Mouse (Mus musculus) embryonic facial prominence, embryonic 11.5 days (tissue): ENCODE results near the gene Gpr160. TPM values are rescaled to one million over a fixed set of nuclear protein-coding genes. Genes with fewer than 3 reads are reported as not detected.
"Not testable (repeated sequence)": the region's sequence is repeated elsewhere in the genome, so short reads cannot be mapped to it uniquely, and the experiment has no call there.

Experiments used
- ATAC-seq: fragments of 200-750 bp; cut with Nextera tagmentation; replicated peaks from 2 replicates; pipeline ENCODE4 v1.8.0; 2017; ENCODE audit warnings: low read depth; ENCODE audit not compliant: insufficient number of reproducible peaks, low FRiP score, low TSS enrichment
- DNase-seq: peaks from one replicate; pipeline ENCODE4 v3.0.0-alpha.2; 2015; ENCODE audit warnings: low spot score
- H3K27ac ChIP-seq: fragments of 300-500 bp; sonication (generic); replicated peaks from 2 replicates; pipeline ENCODE4 v1.5.1; 2014; ENCODE audit warnings: mild to moderate bottlenecking, low read depth, low read length, control low read depth
- H3K27me3 ChIP-seq: fragments of 300-500 bp; sonication (generic); 2 replicates; pipeline ENCODE4 v1.6.1; 2014; ENCODE audit warnings: mild to moderate bottlenecking, low read length, moderate library complexity, mixed read lengths; ENCODE audit not compliant: control insufficient read depth, insufficient read depth
- H3K36me3 ChIP-seq: fragments of 300-500 bp; sonication (generic); replicated peaks from 2 replicates; pipeline ENCODE4 v1.6.1; 2014; ENCODE audit warnings: low read depth, mild to moderate bottlenecking, low read length, moderate library complexity, mixed read lengths; ENCODE audit not compliant: control insufficient read depth, insufficient read depth
- H3K4me1 ChIP-seq: fragments of 300-500 bp; sonication (generic); 2 replicates; pipeline ENCODE4 v1.6.1; 2014; ENCODE audit warnings: low read length, mixed read lengths; ENCODE audit not compliant: control insufficient read depth, insufficient read depth
- H3K4me2 ChIP-seq: fragments of 300-500 bp; sonication (generic); 2 replicates; pipeline ENCODE4 v1.6.1; 2014; ENCODE audit warnings: low read depth, mild to moderate bottlenecking, control low read depth, low read length, moderate library complexity
- H3K4me3 ChIP-seq: fragments of 300-500 bp; sonication (generic); 2 replicates; pipeline ENCODE4 v1.5.1; 2014; ENCODE audit warnings: low read depth, low read length, control low read depth
- H3K9ac ChIP-seq: fragments of 300-500 bp; sonication (generic); replicated peaks from 2 replicates; pipeline ENCODE4 v1.6.1; 2014; ENCODE audit warnings: mild to moderate bottlenecking, control low read depth, low read length
- H3K9me3 ChIP-seq: fragments of 300-500 bp; sonication (generic); replicated peaks from 2 replicates; pipeline ENCODE4 v1.6.1; 2016; ENCODE audit warnings: mild to moderate bottlenecking, low read length, inconsistent platforms, mixed read lengths; ENCODE audit not compliant: control insufficient read depth
- WGBS: fragments of 180-500 bp; shearing (Covaris S2); extraction: QIAGEN DNeasy Blood & Tissue Kit; methylation state at CpG from one replicate; pipeline ENCODE4 v1.1.7; 2014; 5-methylcytosine and 5-hydroxymethylcytosine counted together
- polyA plus RNA-seq: library from polyadenylated mRNA; unstranded; fragments of >200 nt; fragmentation: Nextera tagmentation; extraction: Ambion mirVana; gene quantifications from 2 replicates; pipeline ENCODE4 v1.2.1, GENCODE M21; 2014

The Gpr160 gene
- polyA plus RNA-seq, 1 experiment from 2014 or later: 1.7 TPM

- Histone ChIP-seq H3K4me3 (no peak overlapping the region), H3K4me1 (no peaks in the 10 kb centered on the region), H3K27ac (no peak overlapping the region), H3K9me3 (no peaks in the 10 kb centered on the region), H3K27me3 (no peaks in the 10 kb centered on the region), H3K4me2 (no peak overlapping the region), H3K36me3 (no peaks in the 10 kb centered on the region), H3K9ac (no peak overlapping the region)
- no peak for ATAC-seq
- WGBS: 76% methylated on average over 2 of the region's 2 CpGs
- no peak for DNase-seq
These were observed 10.0 kb upstream of the Gpr160 start for GRCm38 (mm10) chr3:30845755-30846154.

- no peak for ATAC-seq
- Histone ChIP-seq H3K27ac (no peak overlapping the region), H3K4me1 (no peaks in the 10 kb centered on the region)
These were observed 8.3 kb upstream of the Gpr160 start for GRCm38 (mm10) chr3:30847413-30847812.

GRCm38 (mm10) chr3:30851422-30851821 is 4.3 kb upstream of the Gpr160 start:
- Histone ChIP-seq H3K9ac (no peak overlapping the region), H3K36me3 (no peaks in the 10 kb centered on the region), H3K4me1 (no peaks in the 10 kb centered on the region), H3K27me3 (peaks cover 10% of the 10 kb centered on the region), H3K27ac (no peak overlapping the region), H3K9me3 (no peaks in the 10 kb centered on the region), H3K4me2 (no peak overlapping the region), H3K4me3 (no peak overlapping the region)
- ATAC-seq (no peak), DNase-seq (no peak)
- WGBS: 73% methylated on average over 6 of the region's 6 CpGs

More at GRCm38 (mm10) chr3:30847413-30847812, 8.3 kb upstream of the Gpr160 start:
- Histone ChIP-seq H3K27me3 (no peaks in the 10 kb centered on the region), H3K9me3 (no peaks in the 10 kb centered on the region), H3K9ac (no peak overlapping the region), H3K4me3 (no peak overlapping the region), H3K36me3 (no peaks in the 10 kb centered on the region), H3K4me2 (no peak overlapping the region)
- WGBS: 68% methylated on average over 1 of the region's 1 CpGs
- DNase-seq: no peak

- peaks cover 10% of the 10 kb centered on the region for H3K27me3 ChIP-seq
- no peak for DNase-seq
- WGBS: 96% methylated on average over 5 of the region's 5 CpGs
These were observed 2.2 kb upstream of the Gpr160 start for GRCm38 (mm10) chr3:30853596-30853995.

GRCm38 (mm10) chr3:30859599-30859998 is 3.8 kb downstream of the Gpr160 start:
- DNase-seq, H3K27ac ChIP-seq, H3K9me3 ChIP-seq, ATAC-seq, H3K4me1 ChIP-seq, H3K36me3 ChIP-seq, H3K9ac ChIP-seq, H3K27me3 ChIP-seq, H3K4me2 ChIP-seq, H3K4me3 ChIP-seq: not testable (repeated sequence)
- 88% methylated on average over 8 of the region's 8 CpGs for WGBS

More at GRCm38 (mm10) chr3:30853596-30853995, 2.2 kb upstream of the Gpr160 start:
- H3K4me1 ChIP-seq: no peaks in the 10 kb centered on the region
- H3K9me3 ChIP-seq: no peaks in the 10 kb centered on the region
- H3K9ac ChIP-seq: no peak overlapping the region
- ATAC-seq: no peak
- H3K4me3 ChIP-seq: no peak overlapping the region
- no peaks in the 10 kb centered on the region for H3K36me3 ChIP-seq
- H3K4me2 ChIP-seq: no peak overlapping the region
- no peak overlapping the region for H3K27ac ChIP-seq

GRCm38 (mm10) chr3:30860705-30861104 is 5.0 kb downstream of the Gpr160 start:
- Histone ChIP-seq H3K36me3 (no peaks in the 10 kb centered on the region), H3K27ac (no peak overlapping the region), H3K9me3 (no peaks in the 10 kb centered on the region), H3K4me2 (no peak overlapping the region), H3K4me1 (no peaks in the 10 kb centered on the region), H3K9ac (no peak overlapping the region), H3K4me3 (no peak overlapping the region), H3K27me3 (peaks cover 7% of the 10 kb centered on the region)
- 79% methylated on average over 4 of the region's 4 CpGs for WGBS
- no peak for ATAC-seq
- DNase-seq: no peak

- ATAC-seq: no peak
- no peak for DNase-seq
These were observed 8.1 kb downstream of the Gpr160 start for GRCm38 (mm10) chr3:30863712-30864435.

GRCm38 (mm10) chr3:30864640-30865039 is 8.9 kb downstream of the Gpr160 start:
- Histone ChIP-seq H3K36me3 (no peaks in the 10 kb centered on the region), H3K27me3 (no peaks in the 10 kb centered on the region), H3K4me1 (no peaks in the 10 kb centered on the region), H3K4me3 (no peak overlapping the region), H3K9me3 (no peaks in the 10 kb centered on the region), H3K4me2 (no peak overlapping the region), H3K9ac (no peak overlapping the region), H3K27ac (no peak overlapping the region)
- ATAC-seq: no peak
- no peak for DNase-seq
- 75% methylated on average over 1 of the region's 1 CpGs for WGBS

More at GRCm38 (mm10) chr3:30863712-30864435, 8.1 kb downstream of the Gpr160 start:
- no peak overlapping the region for H3K9ac ChIP-seq
- no peaks in the 10 kb centered on the region for H3K9me3 ChIP-seq
- no peaks in the 10 kb centered on the region for H3K36me3 ChIP-seq
- H3K4me1 ChIP-seq: no peaks in the 10 kb centered on the region
- no peak overlapping the region for H3K4me2 ChIP-seq
- H3K4me3 ChIP-seq: no peak overlapping the region
- 76% methylated on average over 5 of the region's 5 CpGs for WGBS
- H3K27me3 ChIP-seq: no peaks in the 10 kb centered on the region
- no peak overlapping the region for H3K27ac ChIP-seq
